Mouse (Mus musculus): Measurements from ENCODE around the gene Pink1. TPM values are rescaled to one million over a fixed set of nuclear protein-coding genes. Genes with fewer than 3 reads are reported as not detected.
A peak's percentile ranks its signal among the peaks of the same experiment; 100 is the strongest.

The Pink1 gene
- polyA plus RNA-seq, 1 experiment from 2014 or later: 15.6 TPM

- no peak for ATAC-seq (replicated peaks; ENCODE audit: low FRiP score)
- Histone ChIP-seq H3K27ac (ENCODE audit: low read depth, low read length) (no peak overlapping the region), H3K4me1 (replicated peaks; ENCODE audit: control insufficient read depth, insufficient read depth, low read length) (no peaks in the 10 kb centered on the region), H3K9me3 (ENCODE audit: control insufficient read depth, low read length) (no peaks in the 10 kb centered on the region), H3K4me3 (ENCODE audit: low read depth, low read length) (no peak overlapping the region), H3K4me2 (no peak overlapping the region), H3K36me3 (ENCODE audit: control insufficient read depth, insufficient read depth, low read length) (peaks cover 39% of the 10 kb centered on the region), H3K9ac (ENCODE audit: low read depth, low read length) (no peak overlapping the region), H3K27me3 (replicated peaks; ENCODE audit: control insufficient read depth, insufficient read depth, low read length) (no peaks in the 10 kb centered on the region)
- DNase-seq (ENCODE audit: low spot score): no peak
- 83% methylated on average over 4 of the region's 4 CpGs for WGBS
These were observed 12.3 kb downstream of the Pink1 start for GRCm38 (mm10) chr4:138313795-138314194.

- H3K27ac ChIP-seq (ENCODE audit: low read depth, low read length): no peak overlapping the region
- no peak for ATAC-seq (replicated peaks; ENCODE audit: low FRiP score)
- H3K9ac ChIP-seq (ENCODE audit: low read depth, low read length): no peak overlapping the region
- peaks cover 39% of the 10 kb centered on the region for H3K36me3 ChIP-seq (ENCODE audit: control insufficient read depth, insufficient read depth, low read length)
- WGBS: 90% methylated on average over 11 of the region's 11 CpGs
- H3K27me3 ChIP-seq (replicated peaks; ENCODE audit: control insufficient read depth, insufficient read depth, low read length): no peaks in the 10 kb centered on the region
- H3K9me3 ChIP-seq (ENCODE audit: control insufficient read depth, low read length): no peaks in the 10 kb centered on the region
- H3K4me1 ChIP-seq (replicated peaks; ENCODE audit: control insufficient read depth, insufficient read depth, low read length): no peaks in the 10 kb centered on the region
- no peak overlapping the region for H3K4me3 ChIP-seq (ENCODE audit: low read depth, low read length)
- no peak for DNase-seq (ENCODE audit: low spot score)
- no peak overlapping the region for H3K4me2 ChIP-seq
These were observed 13.1 kb downstream of the Pink1 start for GRCm38 (mm10) chr4:138313021-138313420.

- WGBS: 96% methylated on average over 3 of the region's 3 CpGs
- no peaks in the 10 kb centered on the region for H3K4me1 ChIP-seq (replicated peaks; ENCODE audit: control insufficient read depth, insufficient read depth, low read length)
- H3K36me3 ChIP-seq (ENCODE audit: control insufficient read depth, insufficient read depth, low read length): peaks cover 39% of the 10 kb centered on the region
- ATAC-seq (replicated peaks; ENCODE audit: low FRiP score) (no peak), DNase-seq (ENCODE audit: low spot score) (no peak)
- H3K9me3 ChIP-seq (ENCODE audit: control insufficient read depth, low read length): no peaks in the 10 kb centered on the region
- H3K4me2 ChIP-seq: no peak overlapping the region
- no peak overlapping the region for H3K27ac ChIP-seq (ENCODE audit: low read depth, low read length)
- no peak overlapping the region for H3K4me3 ChIP-seq (ENCODE audit: low read depth, low read length)
- no peaks in the 10 kb centered on the region for H3K27me3 ChIP-seq (replicated peaks; ENCODE audit: control insufficient read depth, insufficient read depth, low read length)
- H3K9ac ChIP-seq (ENCODE audit: low read depth, low read length): no peak overlapping the region
These were observed 14.0 kb downstream of the Pink1 start for GRCm38 (mm10) chr4:138312105-138312504.

- no peaks in the 10 kb centered on the region for H3K4me1 ChIP-seq (replicated peaks; ENCODE audit: control insufficient read depth, insufficient read depth, low read length)
- H3K4me3 ChIP-seq (ENCODE audit: low read depth, low read length): no peak overlapping the region
- no peaks in the 10 kb centered on the region for H3K27me3 ChIP-seq (replicated peaks; ENCODE audit: control insufficient read depth, insufficient read depth, low read length)
- DNase-seq (ENCODE audit: low spot score) (no peak), ATAC-seq (replicated peaks; ENCODE audit: low FRiP score) (peak; percentile 30; the same call in 1 of the 2 replicates)
- no peak overlapping the region for H3K9ac ChIP-seq (ENCODE audit: low read depth, low read length)
- peaks cover 36% of the 10 kb centered on the region for H3K36me3 ChIP-seq (ENCODE audit: control insufficient read depth, insufficient read depth, low read length)
- 63% methylated on average over 8 of the region's 8 CpGs for WGBS
- no peak overlapping the region for H3K27ac ChIP-seq (ENCODE audit: low read depth, low read length)
- H3K9me3 ChIP-seq (ENCODE audit: control insufficient read depth, low read length): no peaks in the 10 kb centered on the region
- H3K4me2 ChIP-seq: no peak overlapping the region
These were observed 14.5 kb downstream of the Pink1 start for GRCm38 (mm10) chr4:138311595-138311994.

GRCm38 (mm10) chr4:138310311-138310910 lies 15.7 kb downstream of the Pink1 start:
- WGBS: 95% methylated on average over 19 of the region's 19 CpGs
- ATAC-seq (replicated peaks; ENCODE audit: low FRiP score) (no peak), DNase-seq (ENCODE audit: low spot score) (no peak)

GRCm38 (mm10) chr4:138307739-138308138 lies 18.4 kb downstream of the Pink1 start:
- H3K4me3 ChIP-seq (ENCODE audit: low read depth, low read length): no peak overlapping the region
- H3K36me3 ChIP-seq (ENCODE audit: control insufficient read depth, insufficient read depth, low read length): peaks cover 29% of the 10 kb centered on the region
- no peak for ATAC-seq (replicated peaks; ENCODE audit: low FRiP score)
- no peak for DNase-seq (ENCODE audit: low spot score)
- peaks cover 12% of the 10 kb centered on the region for H3K4me1 ChIP-seq (replicated peaks; ENCODE audit: control insufficient read depth, insufficient read depth, low read length)
- WGBS: 86% methylated on average over 12 of the region's 12 CpGs
- no peak overlapping the region for H3K4me2 ChIP-seq
- no peak overlapping the region for H3K27ac ChIP-seq (ENCODE audit: low read depth, low read length)
- no peaks in the 10 kb centered on the region for H3K27me3 ChIP-seq (replicated peaks; ENCODE audit: control insufficient read depth, insufficient read depth, low read length)
- no peaks in the 10 kb centered on the region for H3K9me3 ChIP-seq (ENCODE audit: control insufficient read depth, low read length)
- H3K9ac ChIP-seq (ENCODE audit: low read depth, low read length): no peak overlapping the region

More at GRCm38 (mm10) chr4:138310311-138310910, 15.7 kb downstream of the Pink1 start:
- H3K27me3 ChIP-seq (replicated peaks; ENCODE audit: control insufficient read depth, insufficient read depth, low read length): no peaks in the 10 kb centered on the region
- no peak overlapping the region for H3K27ac ChIP-seq (ENCODE audit: low read depth, low read length)
- no peak overlapping the region for H3K9ac ChIP-seq (ENCODE audit: low read depth, low read length)
- H3K4me2 ChIP-seq: no peak overlapping the region
- no peak overlapping the region for H3K4me3 ChIP-seq (ENCODE audit: low read depth, low read length)
- peaks cover 6% of the 10 kb centered on the region for H3K4me1 ChIP-seq (replicated peaks; ENCODE audit: control insufficient read depth, insufficient read depth, low read length)
- H3K36me3 ChIP-seq (ENCODE audit: control insufficient read depth, insufficient read depth, low read length): peaks cover 34% of the 10 kb centered on the region
- H3K9me3 ChIP-seq (ENCODE audit: control insufficient read depth, low read length): no peaks in the 10 kb centered on the region

GRCm38 (mm10) chr4:138307025-138307424 lies 19.1 kb downstream of the Pink1 start:
- H3K9me3 ChIP-seq (ENCODE audit: control insufficient read depth, low read length): no peaks in the 10 kb centered on the region
- ATAC-seq (replicated peaks; ENCODE audit: low FRiP score) (no peak), DNase-seq (ENCODE audit: low spot score) (no peak)
- H3K4me1 ChIP-seq (replicated peaks; ENCODE audit: control insufficient read depth, insufficient read depth, low read length): peaks cover 12% of the 10 kb centered on the region
- H3K4me2 ChIP-seq: no peak overlapping the region
- H3K27me3 ChIP-seq (replicated peaks; ENCODE audit: control insufficient read depth, insufficient read depth, low read length): no peaks in the 10 kb centered on the region
- no peak overlapping the region for H3K27ac ChIP-seq (ENCODE audit: low read depth, low read length)
- 87% methylated on average over 3 of the region's 3 CpGs for WGBS
- no peak overlapping the region for H3K4me3 ChIP-seq (ENCODE audit: low read depth, low read length)
- H3K36me3 ChIP-seq (ENCODE audit: control insufficient read depth, insufficient read depth, low read length): peaks cover 24% of the 10 kb centered on the region
- no peak overlapping the region for H3K9ac ChIP-seq (ENCODE audit: low read depth, low read length)

- DNase-seq (ENCODE audit: low spot score) (peak; percentile 92), ATAC-seq (replicated peaks; ENCODE audit: low FRiP score) (peak; percentile 96)
- Histone ChIP-seq H3K4me2 (peak within 1 kb of the TSS; percentile 79), H3K9ac (ENCODE audit: low read depth, low read length) (peak within 1 kb of the TSS; percentile 84), H3K27me3 (replicated peaks; ENCODE audit: control insufficient read depth, insufficient read depth, low read length) (no peaks in the 10 kb centered on the region), H3K9me3 (ENCODE audit: control insufficient read depth, low read length) (no peaks in the 10 kb centered on the region), H3K36me3 (ENCODE audit: control insufficient read depth, insufficient read depth, low read length) (peaks cover 4% of the 10 kb centered on the region; the same call in 1 of the 2 replicates), H3K27ac (ENCODE audit: low read depth, low read length) (peak within 1 kb of the TSS; percentile 71), H3K4me3 (ENCODE audit: low read depth, low read length) (peak within 1 kb of the TSS; percentile 87), H3K4me1 (replicated peaks; ENCODE audit: control insufficient read depth, insufficient read depth, low read length) (peaks cover 12% of the 10 kb centered on the region)
- under 1% methylated on average over 64 of the region's 64 CpGs for WGBS
These were observed 21.6 kb downstream of the Pink1 start, which contains the start of gene Ddost for GRCm38 (mm10) chr4:138304340-138305104. Gene Ddost, plus strand, starts transcription at chr4:138304730.
